Mouse (Mus musculus) CH12.LX (cell line): ENCODE data around the gene Catsper2. TPM values are rescaled to one million over a fixed set of nuclear protein-coding genes. Genes with fewer than 3 reads are reported as not detected.

Experiments used
- DNase-seq: peaks from one replicate; pipeline ENCODE4 v3.0.0-alpha.2; 2013; ENCODE audit errors: extremely low read depth
- H3K27ac ChIP-seq: 2 replicates; pipeline ENCODE4 v1.5.1; 2012; ENCODE audit warnings: low read depth, mild to moderate bottlenecking, control low read depth, moderate library complexity; ENCODE audit not compliant: insufficient read depth
- H3K27me3 ChIP-seq: replicated peaks from 2 replicates; pipeline ENCODE3; 2012; ENCODE audit warnings: inconsistent platforms
- H3K36me3 ChIP-seq, 2 experiments: replicated peaks in 1 of 2; 2 replicates each; pipeline versions ENCODE3 to v1.6.1; 2012; ENCODE audit warnings: inconsistent platforms in 1 of 2, low read length in 1 of 2, mild to moderate bottlenecking in 1 of 2, mixed read lengths in 1 of 2, moderate library complexity in 1 of 2; ENCODE audit not compliant: control insufficient read depth in 1 of 2, insufficient read depth in 1 of 2
- H3K4me1 ChIP-seq, 2 experiments: 2 replicates each; pipeline ENCODE4 v1.6.1; 2012; ENCODE audit warnings: inconsistent platforms in 1 of 2, moderate library complexity in 1 of 2; ENCODE audit not compliant: insufficient read depth in 2 of 2, control insufficient read depth in 1 of 2
- H3K4me2 ChIP-seq: 2 replicates; pipeline ENCODE4 v1.6.1; 2012; ENCODE audit warnings: low read depth, mild to moderate bottlenecking, control low read depth; ENCODE audit not compliant: poor library complexity, insufficient read depth, severe bottlenecking
- H3K4me3 ChIP-seq, 3 experiments: fragments of 150-350 bp in 1 of 3; sonication (generic) in 1 of 3; replicated peaks in 1 of 3; 2 replicates each; pipeline versions ENCODE3 to v1.5.1; 2011 to 2012; ENCODE audit warnings: low read depth in 2 of 3, low read length in 2 of 3, mild to moderate bottlenecking in 2 of 3, moderate library complexity in 2 of 3, control low read depth in 1 of 3, improper control_type of control experiment in 1 of 3, inconsistent platforms in 1 of 3, mixed read lengths in 1 of 3; ENCODE audit not compliant: poor library complexity in 1 of 3
- H3K79me2 ChIP-seq: replicated peaks from 2 replicates; pipeline ENCODE4 v1.6.1; 2012; ENCODE audit warnings: mild to moderate bottlenecking, moderate library complexity; ENCODE audit not compliant: control insufficient read depth, poor library complexity, insufficient read depth, severe bottlenecking; ENCODE audit errors: extremely low read depth
- H3K9ac ChIP-seq: 2 replicates; pipeline ENCODE4 v1.6.1; 2012; ENCODE audit warnings: low read depth, mild to moderate bottlenecking, control low read depth, moderate library complexity; ENCODE audit not compliant: insufficient read depth
- H3K9me3 ChIP-seq: replicated peaks from 2 replicates; pipeline ENCODE3; 2012; ENCODE audit warnings: low read length, inconsistent platforms, mixed read lengths
- CHD1 ChIP-seq: IDR thresholded peaks from 2 replicates; pipeline ENCODE4 v1.6.1; 2012; ENCODE audit warnings: low read depth, low read length, improper control_type of control experiment, inconsistent platforms
- CHD2 ChIP-seq: IDR thresholded peaks from 2 replicates; pipeline ENCODE4 v1.6.1; 2011; ENCODE audit warnings: low read length, improper control_type of control experiment
- CTCF ChIP-seq, 2 experiments: IDR thresholded peaks in 1 of 2; conservative IDR thresholded peaks in 1 of 2; 2 replicates each; pipeline ENCODE4 v1.5.1; 2011 to 2012; ENCODE audit warnings: low read depth in 2 of 2, low read length in 2 of 2, improper control_type of control experiment in 1 of 2, inconsistent platforms in 1 of 2, mild to moderate bottlenecking in 1 of 2, moderate library complexity in 1 of 2
- EP300 ChIP-seq: IDR thresholded peaks from 2 replicates; pipeline ENCODE4 v1.6.1; 2011; ENCODE audit warnings: low read length, improper control_type of control experiment
- ETS1 ChIP-seq: conservative IDR thresholded peaks from 2 replicates; pipeline ENCODE4 v1.6.1; 2012; ENCODE audit warnings: low read depth, mild to moderate bottlenecking, inconsistent platforms, low read length, improper control_type of control experiment, moderate library complexity
- JUND ChIP-seq: conservative IDR thresholded peaks from 2 replicates; pipeline ENCODE4 v1.6.1; 2011; ENCODE audit warnings: low read depth, low read length, improper control_type of control experiment
- KAT2A ChIP-seq: IDR thresholded peaks from 2 replicates; pipeline ENCODE4 v1.6.1; 2012; ENCODE audit warnings: low read length, improper control_type of control experiment, inconsistent platforms; ENCODE audit not compliant: insufficient replicate concordance
- MAZ ChIP-seq: IDR thresholded peaks from 2 replicates; pipeline ENCODE4 v1.6.1; 2012; ENCODE audit warnings: low read depth, mild to moderate bottlenecking, inconsistent platforms, low read length, improper control_type of control experiment, moderate library complexity
- MEF2A ChIP-seq: IDR thresholded peaks from 2 replicates; pipeline ENCODE4 v1.6.1; 2014; ENCODE audit warnings: low read depth, mild to moderate bottlenecking, inconsistent platforms, low read length, improper control_type of control experiment, borderline replicate concordance
- MXI1 ChIP-seq: IDR thresholded peaks from 2 replicates; pipeline ENCODE4 v1.6.1; 2011; ENCODE audit warnings: mild to moderate bottlenecking, low read depth, low read length, improper control_type of control experiment
- MYC ChIP-seq: IDR thresholded peaks from 2 replicates; pipeline ENCODE4 v1.6.1; 2011; ENCODE audit warnings: low read depth, mild to moderate bottlenecking, improper control_type of control experiment, low read length
- NRF1 ChIP-seq: IDR thresholded peaks from 2 replicates; pipeline ENCODE4 v1.6.1; 2014; ENCODE audit warnings: low read depth, mild to moderate bottlenecking, inconsistent platforms, low read length, improper control_type of control experiment, moderate library complexity
- RAD21 ChIP-seq: IDR thresholded peaks from 2 replicates; pipeline ENCODE4 v1.6.1; 2011; ENCODE audit warnings: low read depth, mild to moderate bottlenecking, low read length, improper control_type of control experiment, moderate library complexity
- SMC3 ChIP-seq: IDR thresholded peaks from 2 replicates; pipeline ENCODE4 v1.6.1; 2011; ENCODE audit warnings: low read depth, low read length, improper control_type of control experiment
- TBP ChIP-seq: conservative IDR thresholded peaks from 2 replicates; pipeline ENCODE4 v1.6.1; 2011; ENCODE audit warnings: low read depth, low read length, improper control_type of control experiment
- USF2 ChIP-seq: conservative IDR thresholded peaks from 2 replicates; pipeline ENCODE4 v1.6.1; 2011; ENCODE audit warnings: low read depth, low read length, improper control_type of control experiment
- ZMIZ1 ChIP-seq: IDR thresholded peaks from 2 replicates; pipeline ENCODE4 v1.6.1; 2012; ENCODE audit warnings: low read depth, mild to moderate bottlenecking, inconsistent platforms, low read length, improper control_type of control experiment
- ZNF384 ChIP-seq: IDR thresholded peaks from 2 replicates; pipeline ENCODE4 v1.6.1; 2012; ENCODE audit warnings: low read depth, low read length, improper control_type of control experiment, inconsistent platforms
- dilution Hi-C: fragments of 300-500 bp; cut with MboI; formaldehyde crosslinking; loops from 2 replicates; pipeline ENCODE4 v1.14.3; 2020; ENCODE audit warnings: low sequenced_read_pairs; ENCODE audit not compliant: extremely low pct_unique_long_range_greater_than_20kb, extremely low pct_ligation_motif_present
- in situ Hi-C: fragments of 300-500 bp; cut with MboI; formaldehyde crosslinking; loops from 3 replicates; pipeline ENCODE4 v1.14.3; 2019; ENCODE audit warnings: low sequenced_read_pairs, low pct_ligation_motif_present, low pct_unique_long_range_greater_than_20kb, mixed read lengths
- polyA plus RNA-seq: library from polyadenylated mRNA; unstranded; fragments of >175 nt; gene quantifications from 2 replicates; pipeline ENCODE4 v1.2.1, GENCODE M21; 2012; ENCODE audit warnings: low read depth; ENCODE audit not compliant: insufficient read length
- total RNA-seq, 2 experiments: library from RNA; depleted of rRNA; stranded (reverse); fragments of 300-350 nt in 1 of 2; fragments of >200 nt in 1 of 2; gene quantifications; 2 replicates each; pipeline ENCODE4 v1.2.3; 2012 to 2014

The Catsper2 gene
- total and polyA plus RNA-seq, 3 experiments, result 0.89 to 2.2 (median 1.8) TPM

DNA sequence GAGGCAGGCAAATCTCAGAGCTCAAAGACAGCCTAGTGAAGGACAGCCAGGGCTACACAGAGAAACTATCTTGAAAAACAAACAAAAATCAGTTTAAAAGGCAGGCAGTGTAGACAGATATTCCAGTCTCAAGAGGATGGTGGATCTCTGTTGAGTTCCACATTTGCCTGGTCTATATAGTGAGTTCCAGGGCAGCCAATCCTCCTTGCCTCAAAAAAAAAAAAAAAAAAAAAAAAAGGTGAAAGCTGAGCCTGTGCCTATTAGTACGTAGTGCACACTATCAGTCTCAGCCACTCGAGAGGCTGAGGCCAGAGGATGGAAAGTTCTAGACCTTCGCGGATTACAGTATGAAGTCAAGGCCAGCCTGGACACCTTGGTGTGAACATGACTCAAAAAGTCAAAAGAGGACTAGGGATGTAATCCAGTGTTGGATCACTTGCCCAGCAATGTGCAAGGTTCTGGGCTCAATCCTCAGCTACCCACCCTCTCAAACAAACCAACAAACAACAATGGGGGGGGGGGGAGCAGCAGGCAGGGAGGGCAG lies 677 bp downstream of the Catsper2 start:
- peaks cover 5 to 21% of the 10 kb centered on the region in 2 experiments for H3K36me3 ChIP-seq
- peaks cover 0 to 35% of the 10 kb centered on the region in 2 experiments; a peak in 3 of 4 replicates for H3K4me1 ChIP-seq
- H3K79me2 ChIP-seq, result peaks cover 41% of the 10 kb centered on the region
- H3K4me3 ChIP-seq, result peak overlapping the region; percentile 78 to 96 (median 79)
- peak overlapping the region; percentile 65 for H3K9ac ChIP-seq
- DNase-seq, result peak; percentile 42
- TF ChIP-seq CHD2 (no peak), ZNF384 (peak; percentile 92), CHD1 (peak; percentile 73; the same call in 1 of the 2 replicates)
- H3K27me3 ChIP-seq, result no peaks in the 10 kb centered on the region
- H3K9me3 ChIP-seq, result no peaks in the 10 kb centered on the region
- H3K27ac ChIP-seq, result peak overlapping the region; percentile 72
- H3K4me2 ChIP-seq, result peak overlapping the region; percentile 37
- dilution Hi-C loops, result no loop called here
- in situ Hi-C loops, result no loop called here

DNA sequence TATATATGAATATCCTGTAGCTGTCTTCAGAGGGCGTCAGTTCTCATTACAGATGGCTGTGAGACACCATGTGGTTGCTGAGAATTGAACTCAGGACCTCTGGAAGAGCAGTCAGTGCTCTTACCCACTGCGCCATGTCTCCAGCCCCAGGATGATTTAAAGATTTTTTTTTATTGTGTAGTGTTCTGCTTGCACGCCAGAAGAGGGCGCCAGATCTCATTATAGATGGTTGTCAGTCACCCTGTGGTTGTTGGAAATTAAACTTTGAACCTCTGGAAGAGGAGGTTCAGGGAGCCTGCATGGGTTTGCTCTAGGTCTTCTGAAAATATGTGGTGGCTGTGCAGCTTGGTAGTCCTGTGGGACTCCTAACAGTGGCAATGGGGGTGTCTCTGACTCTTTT lies 5.4 kb downstream of the Catsper2 start:
- no peak overlapping the region for H3K4me3 ChIP-seq
- peaks cover 0 to 7% of the 10 kb centered on the region in 2 experiments for H3K36me3 ChIP-seq
- no peaks in the 10 kb centered on the region for H3K27me3 ChIP-seq
- in situ Hi-C loops, result no loop called here
- H3K4me1 ChIP-seq, result peaks cover 0 to 5% of the 10 kb centered on the region in 2 experiments; a peak in 2 of 4 replicates
- no peak overlapping the region for H3K27ac ChIP-seq
- H3K79me2 ChIP-seq, result no peaks in the 10 kb centered on the region; the same call in 1 of the 2 replicates
- no peaks in the 10 kb centered on the region for H3K9me3 ChIP-seq
- TF ChIP-seq MEF2A (no peak), TBP (no peak), CTCF (conservative IDR thresholded peaks at IDR 0.05 in 1 of 2, IDR thresholded peaks at IDR 0.05 in 1 of 2; ENCODE audit: low read depth in 2 of 2, low read length in 2 of 2) (peak; percentile 44 to 70; a peak in 3 of 4 replicates), MXI1 (no peak), SMC3 (peak; percentile 55), RAD21 (peak; percentile 52), USF2 (no peak), ZMIZ1 (no peak), JUND (no peak), KAT2A (no peak), MYC (no peak), ETS1 (no peak), ZNF384 (peak; percentile 82), CHD2 (no peak), EP300 (no peak), NRF1 (no peak), MAZ (no peak)
- TF ChIP-seq, all 38 proteins: peak for 4
- dilution Hi-C loops, result no loop called here
- no peak overlapping the region for H3K4me2 ChIP-seq
- DNase-seq, result peak; percentile 72
- no peak overlapping the region for H3K9ac ChIP-seq
